Mouse (Mus musculus): Measurements from ENCODE around the gene Rbm48.

DNA sequence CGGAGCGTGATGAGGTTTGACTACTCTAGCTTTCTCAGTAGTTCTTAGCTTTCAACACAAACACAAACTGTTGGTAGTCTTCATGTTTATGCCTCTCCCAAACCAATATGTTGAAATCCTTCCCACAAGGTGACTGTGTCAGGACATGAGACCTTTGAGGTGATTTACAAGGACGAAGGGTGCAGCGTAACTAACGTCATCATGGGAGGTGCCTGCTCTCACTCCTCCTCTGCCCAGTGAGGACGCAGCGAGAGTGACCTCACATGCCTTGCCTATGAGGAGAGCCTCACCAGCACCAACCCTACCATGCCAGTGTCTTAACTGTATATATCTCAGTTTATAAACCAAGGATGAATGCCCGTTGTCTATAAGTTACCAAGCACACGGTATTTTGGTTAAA, 10.7 kb upstream of the Rbm48 start:
- TF ChIP-seq CTCF (IDR thresholded peaks at IDR 0.05; ENCODE audit: control insufficient read depth, insufficient read depth, insufficient read length) (no peak), CEBPB (IDR thresholded peaks at IDR 0.05; ENCODE audit: low read depth) (no peak)

Data from C2C12 (cell line).